ENCODE assay signal across 8 mouse cellular contexts in genomic region chr9:103657183-103657975, GRCm38 (mm10).
DNase-seq lines count a peak whose midpoint lies in the region; ATAC-seq and TF ChIP-seq lines count a peak whose summit lies in the region.

No protein-coding gene starts in this region.

- peak overlapping the region; percentile 63 for H3K27ac ChIP-seq in heart, embryonic 13.5 days (replicated peaks)
- no peak overlapping the region for H3K27ac ChIP-seq in heart, adult 2 months
- H3K27ac ChIP-seq in embryonic facial prominence, embryonic 11.5 days (replicated peaks; ENCODE audit: low read depth, low read length): no peak overlapping the region
- H3K27ac ChIP-seq in hindbrain, embryonic 14.5 days: peak overlapping the region; percentile 26
- peak overlapping the region; percentile 38 for H3K27ac ChIP-seq in midbrain, embryonic 14.5 days (replicated peaks; ENCODE audit: low read depth, low read length)

- TF ChIP-seq POLR2A in heart, adult 2 months (IDR thresholded peaks at IDR 0.05; ENCODE audit: insufficient read depth, low read depth, low read length): no peak

- WGBS in heart, embryonic 13.5 days: 44% methylated on average over 13 of the region's 13 CpGs
- 52% methylated on average over 13 of the region's 13 CpGs for WGBS in heart, adult 2 months
- WGBS in embryonic facial prominence, embryonic 11.5 days: 31% methylated on average over 13 of the region's 13 CpGs
- WGBS in hindbrain, embryonic 14.5 days: 16% methylated on average over 13 of the region's 13 CpGs
- 22% methylated on average over 13 of the region's 13 CpGs for WGBS in midbrain, embryonic 14.5 days

- no peaks in the 10 kb centered on the region for H3K79me2 ChIP-seq in heart, adult 2 months (replicated peaks; ENCODE audit: control insufficient read depth, insufficient read depth, low read length)

- no peak overlapping the region for H3K4me2 ChIP-seq in heart, embryonic 13.5 days
- H3K4me2 ChIP-seq in embryonic facial prominence, embryonic 11.5 days (ENCODE audit: low read depth, low read length): no peak overlapping the region
- H3K4me2 ChIP-seq in hindbrain, embryonic 14.5 days (replicated peaks): no peak overlapping the region
- H3K4me2 ChIP-seq in midbrain, embryonic 14.5 days (ENCODE audit: low read length): no peak overlapping the region

- no peaks in the 10 kb centered on the region for H3K36me3 ChIP-seq in heart, embryonic 13.5 days
- no peaks in the 10 kb centered on the region for H3K36me3 ChIP-seq in heart, adult 2 months (ENCODE audit: control insufficient read depth, insufficient read depth, low read length)
- H3K36me3 ChIP-seq in embryonic facial prominence, embryonic 11.5 days (replicated peaks; ENCODE audit: control insufficient read depth, insufficient read depth, low read depth, low read length): no peaks in the 10 kb centered on the region
- H3K36me3 ChIP-seq in hindbrain, embryonic 14.5 days (replicated peaks; ENCODE audit: control insufficient read depth, insufficient read depth): no peaks in the 10 kb centered on the region
- H3K36me3 ChIP-seq in midbrain, embryonic 14.5 days (ENCODE audit: control insufficient read depth, insufficient read depth, low read length): no peaks in the 10 kb centered on the region

- DNase-seq in heart, adult 2 months: no peak
- peak; percentile 74 for DNase-seq in embryonic facial prominence, embryonic 11.5 days (ENCODE audit: low spot score)
- DNase-seq in hindbrain, embryonic 14.5 days (ENCODE audit: low spot score): peak; percentile 60
- peak; percentile 64 for DNase-seq in midbrain, embryonic 14.5 days
- no peak for DNase-seq in cerebellum, postnatal 25 days
- no peak for DNase-seq in gastrocnemius, adult 8-10 months (ENCODE audit: low spot score in 2 of 2)
- DNase-seq in layer of hippocampus, postnatal 14 days (ENCODE audit: low spot score in 2 of 2): no peak

- no peak for ATAC-seq in heart, embryonic 13.5 days (ENCODE audit: extremely low read depth, insufficient number of reproducible peaks, low FRiP score, low TSS enrichment)
- 0 out of 2 replicates have a peak, but pooled peaks have one; percentile 26 for ATAC-seq in embryonic facial prominence, embryonic 11.5 days (replicated peaks; ENCODE audit: insufficient number of reproducible peaks, low FRiP score, low TSS enrichment, low read depth)
- ATAC-seq in hindbrain, embryonic 14.5 days (ENCODE audit: low FRiP score): peak; percentile 61; the same call in 1 of the 2 replicates
- ATAC-seq in midbrain, embryonic 14.5 days (ENCODE audit: low FRiP score, low TSS enrichment): peak; percentile 48; the same call in 1 of the 2 replicates

- H3K9ac ChIP-seq in heart, embryonic 13.5 days: 0 out of 2 replicates have a peak overlapping the region, but pooled peaks have one; percentile 9
- no peak overlapping the region for H3K9ac ChIP-seq in heart, adult 2 months (ENCODE audit: low read depth, low read length)
- no peak overlapping the region for H3K9ac ChIP-seq in embryonic facial prominence, embryonic 11.5 days (replicated peaks; ENCODE audit: low read length)
- no peak overlapping the region for H3K9ac ChIP-seq in hindbrain, embryonic 14.5 days
- no peak overlapping the region for H3K9ac ChIP-seq in midbrain, embryonic 14.5 days (replicated peaks; ENCODE audit: low read length)

- intact Hi-C loops in heart, adult 2 months (cut with DNase I): no loop called here

- H3K27me3 ChIP-seq in heart, embryonic 13.5 days (replicated peaks): no peaks in the 10 kb centered on the region
- H3K27me3 ChIP-seq in heart, adult 2 months (ENCODE audit: control insufficient read depth, insufficient read depth, low read length): no peaks in the 10 kb centered on the region
- H3K27me3 ChIP-seq in embryonic facial prominence, embryonic 11.5 days (ENCODE audit: control insufficient read depth, insufficient read depth, low read length): no peaks in the 10 kb centered on the region
- H3K27me3 ChIP-seq in hindbrain, embryonic 14.5 days (ENCODE audit: control insufficient read depth, insufficient read depth, low read length): no peaks in the 10 kb centered on the region
- no peaks in the 10 kb centered on the region for H3K27me3 ChIP-seq in midbrain, embryonic 14.5 days (ENCODE audit: control insufficient read depth, insufficient read depth, low read length)

- no peaks in the 10 kb centered on the region; the same call in 1 of the 2 replicates for H3K9me3 ChIP-seq in heart, embryonic 13.5 days
- no peaks in the 10 kb centered on the region for H3K9me3 ChIP-seq in embryonic facial prominence, embryonic 11.5 days (replicated peaks; ENCODE audit: control insufficient read depth, low read length)
- H3K9me3 ChIP-seq in hindbrain, embryonic 14.5 days (ENCODE audit: control insufficient read depth, low read length): no peaks in the 10 kb centered on the region
- H3K9me3 ChIP-seq in midbrain, embryonic 14.5 days (ENCODE audit: control insufficient read depth, low read length): no peaks in the 10 kb centered on the region

- peaks cover 73% of the 10 kb centered on the region for H3K4me1 ChIP-seq in heart, embryonic 13.5 days
- peaks cover 4% of the 10 kb centered on the region; the same call in 1 of the 2 replicates for H3K4me1 ChIP-seq in heart, adult 2 months (ENCODE audit: control insufficient read depth, insufficient read depth, low read length)
- peaks cover 3% of the 10 kb centered on the region for H3K4me1 ChIP-seq in embryonic facial prominence, embryonic 11.5 days (ENCODE audit: control insufficient read depth, insufficient read depth, low read length)
- H3K4me1 ChIP-seq in hindbrain, embryonic 14.5 days (replicated peaks; ENCODE audit: control insufficient read depth, insufficient read depth, low read length): peaks cover 54% of the 10 kb centered on the region
- peaks cover 50% of the 10 kb centered on the region for H3K4me1 ChIP-seq in midbrain, embryonic 14.5 days (ENCODE audit: control insufficient read depth, insufficient read depth, low read length)

- TF ChIP-seq EP300 in heart, adult 2 months (IDR thresholded peaks at IDR 0.05; ENCODE audit: insufficient read depth, low read depth, low read length): no peak

- no peak overlapping the region for H3K4me3 ChIP-seq in heart, embryonic 13.5 days
- H3K4me3 ChIP-seq in heart, adult 2 months: no peak overlapping the region
- H3K4me3 ChIP-seq in embryonic facial prominence, embryonic 11.5 days (ENCODE audit: low read depth, low read length): no peak overlapping the region
- H3K4me3 ChIP-seq in hindbrain, embryonic 14.5 days (replicated peaks; ENCODE audit: low read length): no peak overlapping the region
- H3K4me3 ChIP-seq in midbrain, embryonic 14.5 days (replicated peaks; ENCODE audit: low read depth, low read length): no peak overlapping the region

- no peak for TF ChIP-seq CTCF in heart, adult 2 months (IDR thresholded peaks at IDR 0.05)

Comparison
In these comparisons a context has a peak if more than half of its experiments do, and no peak if none do; other contexts are left out.
1. H3K27ac ChIP-seq: peak in heart, embryonic 13.5 days (single experiment), hindbrain, embryonic 14.5 days (single experiment) and midbrain, embryonic 14.5 days (single experiment); none in heart, adult 2 months (single experiment) and embryonic facial prominence, embryonic 11.5 days (single experiment).
2. DNase-seq: peak in embryonic facial prominence, embryonic 11.5 days (single experiment), hindbrain, embryonic 14.5 days (single experiment) and midbrain, embryonic 14.5 days (single experiment); none in heart, adult 2 months (0 of 2), cerebellum, postnatal 25 days (0 of 2), gastrocnemius, adult 8-10 months (0 of 2) and layer of hippocampus, postnatal 14 days (0 of 2).